Mouse (Mus musculus): ENCODE measurements around the gene Slc7a15.
"Not testable (repeated sequence)": the region's sequence is repeated elsewhere in the genome, so short reads cannot be mapped to it uniquely, and the experiment has no call there.

Gene Slc7a15

DNA sequence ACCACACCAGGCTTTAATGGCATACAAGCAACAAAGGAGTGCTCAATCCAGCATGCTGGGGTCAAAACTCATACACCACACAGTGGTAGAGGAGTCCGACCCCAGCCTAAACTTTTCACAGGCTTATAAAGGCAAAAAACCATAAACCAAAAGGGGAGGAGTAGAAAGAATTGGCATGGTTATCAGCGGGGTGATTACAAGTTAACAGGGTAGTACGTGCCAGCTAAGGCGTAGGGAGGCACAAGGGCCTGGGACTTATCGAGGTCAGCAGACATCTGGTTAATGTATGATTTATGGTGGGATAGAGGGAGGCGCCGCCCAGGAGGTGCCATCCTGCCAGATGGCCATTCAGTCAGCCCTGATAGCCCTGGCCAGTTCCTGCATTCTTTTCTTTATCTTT, at the start of gene Slc7a15:
Slc7a15 (minus strand) TSS at position 101 of the 400 bp plus-strand sequence.
- DNase-seq (ENCODE audit: low spot score in 2 of 2) = not testable (repeated sequence)

GRCm38 (mm10) chr12:8648211-8648610, 49.3 kb upstream of the Slc7a15 start:
- not testable (repeated sequence) for DNase-seq (ENCODE audit: low spot score in 2 of 2)

GRCm38 (mm10) chr12:8641425-8641735, 42.5 kb upstream of the Slc7a15 start:
- DNase-seq (ENCODE audit: low spot score in 2 of 2) = no peak

GRCm38 (mm10) chr12:8640711-8641424, 42.0 kb upstream of the Slc7a15 start:
- DNase-seq (ENCODE audit: low spot score in 2 of 2) = peak; percentile 96 to 98

DNA sequence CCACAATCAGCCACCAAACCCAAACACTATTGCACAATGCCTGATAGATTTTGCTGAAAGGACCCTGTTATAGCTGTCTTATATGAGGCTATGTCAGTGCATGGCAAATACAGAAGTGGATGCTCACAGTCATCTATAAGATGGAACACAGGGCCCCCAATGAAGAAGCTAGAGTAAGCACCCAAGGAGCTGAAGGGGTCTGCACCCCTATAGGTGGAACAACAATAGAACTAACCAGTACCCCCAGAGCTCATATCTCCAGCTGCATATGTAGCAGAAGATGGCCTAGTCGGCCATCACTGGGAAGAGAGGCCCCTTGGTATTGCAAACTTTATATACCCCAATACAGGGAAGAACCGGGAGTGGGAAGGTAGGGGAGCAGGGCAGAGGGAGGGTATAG, 41.3 kb upstream of the Slc7a15 start:
- not testable (repeated sequence) for DNase-seq (ENCODE audit: low spot score in 2 of 2)

DNA sequence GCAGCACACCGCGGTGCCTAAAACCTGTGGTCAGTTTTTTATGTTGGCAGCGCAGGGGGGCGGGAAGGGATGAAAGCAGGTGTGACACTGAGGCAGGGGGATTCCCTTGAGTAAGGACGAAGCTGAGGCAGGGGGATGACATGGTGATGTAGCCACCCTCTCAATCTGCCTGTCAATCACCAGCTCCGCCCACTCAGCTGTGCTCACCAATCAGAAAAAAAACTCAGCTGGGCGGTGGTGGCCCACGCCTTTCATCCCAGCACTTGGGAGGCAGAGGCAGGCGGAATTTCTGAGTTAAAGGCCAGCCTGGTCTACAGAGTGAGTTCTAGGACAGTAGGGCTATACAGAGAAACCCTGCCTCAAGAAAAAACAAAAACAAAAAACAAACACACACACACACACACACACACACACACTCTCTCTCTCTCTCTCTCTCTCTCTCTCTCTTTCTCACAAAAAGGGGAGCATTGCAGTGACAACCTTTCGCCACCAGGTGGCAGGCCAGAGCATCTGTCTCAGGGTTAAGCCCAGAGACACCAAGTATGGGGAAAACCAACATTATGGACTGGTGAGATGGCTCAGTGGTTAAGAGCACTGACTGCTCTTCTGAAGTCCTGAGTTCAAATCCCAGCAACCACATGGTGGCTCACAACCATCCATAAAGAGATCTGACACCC, 39.7 kb upstream of the Slc7a15 start:
- DNase-seq (ENCODE audit: low spot score in 2 of 2) = peak; percentile 56 to 78

DNA sequence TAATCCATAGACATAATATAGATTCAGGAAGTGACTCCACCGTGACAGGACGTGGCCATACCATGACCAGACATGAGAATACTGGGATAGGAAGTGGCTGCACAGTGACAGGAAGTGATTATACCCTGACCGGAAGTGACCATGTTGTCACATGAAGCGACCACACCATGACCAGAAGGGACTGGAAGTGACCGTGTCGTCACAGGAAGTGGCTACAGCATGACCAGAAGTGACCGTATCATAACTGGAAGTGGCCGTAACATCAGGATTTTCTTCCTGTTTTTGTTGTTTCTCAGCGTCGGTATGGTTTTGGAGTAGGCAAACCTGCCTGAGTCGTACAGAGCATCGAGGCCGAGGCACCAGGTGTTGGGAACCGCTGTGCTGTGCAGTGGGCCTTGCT, 38.1 kb upstream of the Slc7a15 start:
- no peak for DNase-seq (ENCODE audit: low spot score in 2 of 2)

- no peak for DNase-seq (ENCODE audit: low spot score in 2 of 2)
These were observed 36.7 kb upstream of the Slc7a15 start for GRCm38 (mm10) chr12:8635546-8635945.

GRCm38 (mm10) chr12:8634306-8634705, 35.4 kb upstream of the Slc7a15 start:
- DNase-seq (ENCODE audit: low spot score in 2 of 2) = no peak

GRCm38 (mm10) chr12:8632737-8633365, 34.0 kb upstream of the Slc7a15 start:
- no peak for DNase-seq (ENCODE audit: low spot score in 2 of 2)

GRCm38 (mm10) chr12:8631691-8632090, 32.8 kb upstream of the Slc7a15 start:
- DNase-seq (ENCODE audit: low spot score in 2 of 2) = no peak

GRCm38 (mm10) chr12:8629537-8629936, 30.7 kb upstream of the Slc7a15 start:
- DNase-seq (ENCODE audit: low spot score in 2 of 2) = no peak

DNA sequence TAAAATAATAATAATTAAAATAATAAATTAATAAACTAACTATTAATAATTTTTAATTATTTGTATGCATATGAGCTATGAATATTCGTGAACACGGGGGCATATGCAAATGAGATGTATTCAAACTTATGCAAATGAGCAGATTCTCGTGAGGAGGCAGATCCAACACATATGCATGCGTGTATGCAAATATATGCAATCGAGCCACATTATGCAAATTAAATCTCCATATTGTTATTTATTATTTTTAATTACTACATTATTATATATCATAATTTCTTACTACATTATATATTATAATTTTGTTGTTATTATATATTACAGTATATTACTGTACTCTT, 21.8 kb upstream of the Slc7a15 start:
- DNase-seq (ENCODE audit: low spot score in 2 of 2) = no peak

GRCm38 (mm10) chr12:8619827-8620677, 21.2 kb upstream of the Slc7a15 start:
- no peak for DNase-seq (ENCODE audit: low spot score in 2 of 2)

GRCm38 (mm10) chr12:8618271-8618670, 19.4 kb upstream of the Slc7a15 start:
- DNase-seq (ENCODE audit: low spot score in 2 of 2) = no peak

GRCm38 (mm10) chr12:8609070-8609469, 10.2 kb upstream of the Slc7a15 start:
- no peak for DNase-seq (ENCODE audit: low spot score in 2 of 2)

GRCm38 (mm10) chr12:8595611-8596010, 3.3 kb downstream of the Slc7a15 start:
- no peak for DNase-seq (ENCODE audit: low spot score in 2 of 2)

DNA sequence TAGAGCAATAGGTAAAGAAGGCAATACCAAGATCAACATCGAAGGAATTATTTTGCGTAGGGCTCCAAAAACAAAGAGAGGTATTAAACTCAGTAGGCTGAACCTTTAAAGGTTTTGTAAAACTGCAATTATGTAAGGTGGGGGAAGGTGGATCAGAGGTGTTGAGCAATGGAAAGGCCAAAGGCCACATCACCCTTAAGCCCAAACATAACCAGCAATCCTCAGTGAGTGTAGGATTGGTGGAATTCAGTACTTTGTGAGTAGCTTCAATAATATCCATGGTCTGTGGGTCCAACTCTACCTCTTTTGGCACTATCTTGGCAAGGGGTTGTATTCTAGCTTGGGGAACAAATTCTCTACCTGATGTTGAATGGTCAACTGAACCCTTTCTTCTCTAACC, 7.5 kb downstream of the Slc7a15 start:
- DNase-seq (ENCODE audit: low spot score in 2 of 2) = not testable (repeated sequence)

DNA sequence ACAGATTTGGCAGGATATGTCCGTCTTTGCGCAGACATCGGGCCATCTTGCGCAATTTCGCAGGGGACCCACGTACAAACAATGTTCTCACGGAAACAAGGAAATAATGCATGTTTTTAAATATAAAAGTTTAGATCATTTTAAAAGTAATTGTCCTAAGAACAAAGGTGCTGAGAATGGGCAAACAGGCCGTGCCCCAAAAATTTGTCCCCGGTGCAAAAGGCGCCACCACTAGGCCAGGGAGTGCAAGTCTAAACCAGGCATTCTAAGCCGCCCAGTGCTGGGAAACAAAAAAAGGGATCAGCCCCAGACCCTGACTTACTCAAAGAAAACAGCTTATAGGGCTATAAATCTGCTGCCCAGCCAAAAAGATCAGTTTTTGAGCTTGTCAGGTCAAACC, 25.5 kb downstream of the Slc7a15 start:
- no peak for DNase-seq (ENCODE audit: low spot score in 2 of 2)

DNA sequence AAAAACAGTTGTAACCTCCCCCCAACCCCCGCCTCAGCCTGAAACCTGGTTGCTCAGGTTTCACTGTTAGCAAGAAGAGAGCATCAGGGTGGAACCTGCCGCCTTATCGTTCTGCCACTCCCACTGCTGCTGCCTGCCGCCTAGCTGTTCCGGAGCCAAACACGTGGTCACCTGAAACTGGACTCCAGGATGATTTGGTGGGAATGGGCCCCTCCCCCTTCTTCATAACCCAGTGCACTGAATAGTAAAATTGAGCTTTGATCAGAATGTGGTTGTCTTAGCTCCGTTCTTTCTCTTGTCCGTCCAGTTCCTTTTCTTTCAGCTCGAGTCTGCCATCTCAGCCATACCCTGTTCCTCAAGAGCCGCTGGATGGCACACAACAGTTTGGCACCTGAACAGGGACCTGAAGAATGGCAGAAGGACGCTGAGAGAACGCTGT, 26.9 kb downstream of the Slc7a15 start:
- not testable (repeated sequence) for DNase-seq (ENCODE audit: low spot score in 2 of 2)

GRCm38 (mm10) chr12:8571287-8571902, 27.5 kb downstream of the Slc7a15 start:
- not testable (repeated sequence) for DNase-seq (ENCODE audit: low spot score in 2 of 2)

GRCm38 (mm10) chr12:8562213-8562612, 36.7 kb downstream of the Slc7a15 start:
- DNase-seq (ENCODE audit: low spot score in 2 of 2) = not testable (repeated sequence)

All from urinary bladder, postnatal 4 days (tissue).